Mouse (Mus musculus) forebrain, postnatal 0 days (tissue): ENCODE results near the gene Taf4. TPM values are rescaled to one million over a fixed set of nuclear protein-coding genes. Genes with fewer than 3 reads are reported as not detected.
A peak's percentile ranks its signal among the peaks of the same experiment; 100 is the strongest.

Experiments
- ATAC-seq: fragments of 200-750 bp; cut with Nextera tagmentation; 2 replicates; pipeline ENCODE4 v1.8.0; 2017; ENCODE audit warnings: mild to moderate bottlenecking, moderate library complexity
- DNase-seq: peaks from one replicate; pipeline ENCODE4 v3.0.0-alpha.2; 2015
- H3K27ac ChIP-seq: fragments of 300-500 bp; sonication (generic); 2 replicates; pipeline ENCODE4 v1.5.1; 2014; ENCODE audit warnings: low read depth, mild to moderate bottlenecking, antibody characterized with exemption, low read length, moderate library complexity, mixed read lengths
- H3K27me3 ChIP-seq: fragments of 300-500 bp; sonication (generic); 2 replicates; pipeline ENCODE4 v1.6.1; 2014; ENCODE audit warnings: mild to moderate bottlenecking, low read length, mixed read lengths; ENCODE audit not compliant: insufficient read depth
- H3K36me3 ChIP-seq: fragments of 300-500 bp; sonication (generic); 2 replicates; pipeline ENCODE4 v1.6.1; 2014; ENCODE audit warnings: mild to moderate bottlenecking, moderate library complexity; ENCODE audit not compliant: insufficient read depth
- H3K4me1 ChIP-seq: fragments of 300-500 bp; sonication (generic); 2 replicates; pipeline ENCODE4 v1.6.1; 2014; ENCODE audit warnings: antibody characterized with exemption; ENCODE audit not compliant: insufficient read depth
- H3K4me2 ChIP-seq: fragments of 300-500 bp; sonication (generic); 2 replicates; pipeline ENCODE4 v1.6.1; 2014; ENCODE audit warnings: low read depth, mild to moderate bottlenecking, moderate library complexity
- H3K4me3 ChIP-seq: fragments of 300-500 bp; sonication (generic); 2 replicates; pipeline ENCODE4 v1.5.1; 2014; ENCODE audit warnings: low read depth, low read length, mixed read lengths
- H3K9ac ChIP-seq: fragments of 300-500 bp; sonication (generic); 2 replicates; pipeline ENCODE4 v1.6.1; 2014; ENCODE audit warnings: mild to moderate bottlenecking
- H3K9me3 ChIP-seq: fragments of 300-500 bp; sonication (generic); 2 replicates; pipeline ENCODE4 v1.6.1; 2016; ENCODE audit warnings: low read length
- CTCF ChIP-seq: sonication (generic); IDR thresholded peaks from 2 replicates; pipeline ENCODE4 v1.5.1; 2016; ENCODE audit warnings: antibody characterized with exemption, control low read depth, low read depth
- WGBS: fragments of 180-500 bp; shearing (Covaris S2); extraction: QIAGEN DNeasy Blood & Tissue Kit; methylation state at CpG from one replicate; pipeline ENCODE4 v1.1.7; 2014; 5-methylcytosine and 5-hydroxymethylcytosine counted together
- polyA plus RNA-seq: library from polyadenylated mRNA; unstranded; fragments of >200 nt; fragmentation: Nextera tagmentation; extraction: Ambion mirVana; gene quantifications from 2 replicates; pipeline ENCODE4 v1.2.1, GENCODE M21; 2015
- total RNA-seq: library from RNA; depleted of rRNA; stranded (reverse); fragments of >200 nt; gene quantifications from 2 replicates; pipeline ENCODE4 v1.2.3, GENCODE M21; 2014

Taf4 gene
- total and polyA plus RNA-seq, 2 experiments from 2014 or later, result 2.4 to 12.5 TPM

GRCm38 (mm10) chr2:179945051-179945450 lies 31.4 kb downstream of the Taf4 start:
- 42% methylated on average over 4 of the region's 4 CpGs for WGBS

DNA sequence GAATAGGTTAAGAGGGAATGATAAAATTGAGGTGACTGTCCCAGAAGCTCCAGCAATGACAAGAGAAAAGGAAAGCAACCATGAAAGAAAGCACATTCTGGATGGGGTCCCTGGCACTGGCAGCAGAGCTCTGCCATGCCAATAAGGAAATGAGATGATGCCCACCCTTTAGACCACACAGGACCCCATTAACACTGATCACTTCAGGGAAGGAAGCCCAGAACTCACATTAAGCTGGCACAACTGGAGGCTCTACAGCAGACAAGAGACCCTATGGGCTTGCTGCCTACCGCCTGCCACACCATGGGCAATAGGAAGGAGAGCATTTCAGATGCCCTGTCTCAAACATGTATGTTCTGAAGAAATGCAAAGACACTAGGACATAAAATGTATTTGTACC lies 34.8 kb downstream of the Taf4 start:
- no peak for TF ChIP-seq CTCF
- ATAC-seq, result no peak
- H3K9ac ChIP-seq, result no peak overlapping the region
- WGBS, result 75% methylated on average over 1 of the region's 1 CpGs
- no peak overlapping the region for H3K4me3 ChIP-seq
- no peaks in the 10 kb centered on the region for H3K27me3 ChIP-seq
- peak; percentile 32 for DNase-seq
- H3K9me3 ChIP-seq, result no peaks in the 10 kb centered on the region
- no peak overlapping the region for H3K4me2 ChIP-seq
- H3K36me3 ChIP-seq, result peaks cover 6% of the 10 kb centered on the region; the same call in 1 of the 2 replicates
- H3K4me1 ChIP-seq, result no peaks in the 10 kb centered on the region; the same call in 1 of the 2 replicates
- no peak overlapping the region for H3K27ac ChIP-seq

More at GRCm38 (mm10) chr2:179945051-179945450, 31.4 kb downstream of the Taf4 start:
- Histone ChIP-seq H3K4me3 (no peak overlapping the region), H3K4me2 (no peak overlapping the region), H3K9ac (no peak overlapping the region), H3K27ac (no peak overlapping the region), H3K36me3 (no peaks in the 10 kb centered on the region), H3K27me3 (no peaks in the 10 kb centered on the region), H3K9me3 (no peaks in the 10 kb centered on the region), H3K4me1 (no peaks in the 10 kb centered on the region)
- TF ChIP-seq CTCF, result no peak
- DNase-seq, result no peak
- no peak for ATAC-seq

- TF ChIP-seq CTCF, result no peak
- H3K36me3 ChIP-seq, result peaks cover 21% of the 10 kb centered on the region
- 85% methylated on average over 4 of the region's 4 CpGs for WGBS
- no peak overlapping the region for H3K4me2 ChIP-seq
- H3K9me3 ChIP-seq, result no peaks in the 10 kb centered on the region
- H3K4me3 ChIP-seq, result no peak overlapping the region
- H3K27me3 ChIP-seq, result no peaks in the 10 kb centered on the region
- no peaks in the 10 kb centered on the region; the same call in 1 of the 2 replicates for H3K4me1 ChIP-seq
- H3K27ac ChIP-seq, result no peak overlapping the region
- ATAC-seq, result no peak
- H3K9ac ChIP-seq, result no peak overlapping the region
- DNase-seq, result no peak
Observed at GRCm38 (mm10) chr2:179937091-179937490, 39.4 kb downstream of the Taf4 start.

GRCm38 (mm10) chr2:179934165-179934564 lies 42.3 kb downstream of the Taf4 start:
- H3K27ac ChIP-seq, result no peak overlapping the region
- H3K4me3 ChIP-seq, result no peak overlapping the region
- H3K27me3 ChIP-seq, result no peaks in the 10 kb centered on the region
- no peak for DNase-seq
- peaks cover 48% of the 10 kb centered on the region for H3K36me3 ChIP-seq
- WGBS, result 86% methylated on average over 3 of the region's 3 CpGs
- H3K4me1 ChIP-seq, result no peaks in the 10 kb centered on the region
- ATAC-seq, result no peak
- no peak overlapping the region for H3K9ac ChIP-seq
- no peaks in the 10 kb centered on the region for H3K9me3 ChIP-seq
- TF ChIP-seq CTCF, result no peak
- no peak overlapping the region for H3K4me2 ChIP-seq

- ATAC-seq (no peak), DNase-seq (no peak)
- WGBS, result 87% methylated on average over 16 of the region's 16 CpGs
- H3K9me3 ChIP-seq, result no peaks in the 10 kb centered on the region
- peaks cover 50% of the 10 kb centered on the region for H3K36me3 ChIP-seq
- no peak overlapping the region for H3K9ac ChIP-seq
- no peaks in the 10 kb centered on the region for H3K27me3 ChIP-seq
- H3K4me3 ChIP-seq, result no peak overlapping the region
- no peak for TF ChIP-seq CTCF
- no peak overlapping the region for H3K4me2 ChIP-seq
- H3K4me1 ChIP-seq, result no peaks in the 10 kb centered on the region
- no peak overlapping the region for H3K27ac ChIP-seq
Observed at GRCm38 (mm10) chr2:179931741-179932140, 44.7 kb downstream of the Taf4 start.

GRCm38 (mm10) chr2:179929166-179929565 lies 47.3 kb downstream of the Taf4 start:
- H3K4me1 ChIP-seq, result no peaks in the 10 kb centered on the region
- no peak overlapping the region for H3K27ac ChIP-seq
- H3K9ac ChIP-seq, result no peak overlapping the region
- 95% methylated on average over 13 of the region's 13 CpGs for WGBS
- TF ChIP-seq CTCF, result no peak
- no peak overlapping the region for H3K4me3 ChIP-seq
- no peak overlapping the region for H3K4me2 ChIP-seq
- H3K9me3 ChIP-seq, result no peaks in the 10 kb centered on the region
- peaks cover 48% of the 10 kb centered on the region for H3K36me3 ChIP-seq
- no peak for DNase-seq
- ATAC-seq, result no peak
- H3K27me3 ChIP-seq, result no peaks in the 10 kb centered on the region

- H3K27ac ChIP-seq, result no peak overlapping the region
- H3K9ac ChIP-seq, result no peak overlapping the region
- H3K9me3 ChIP-seq, result no peaks in the 10 kb centered on the region
- WGBS, result 89% methylated on average over 6 of the region's 6 CpGs
- no peak for TF ChIP-seq CTCF
- H3K4me1 ChIP-seq, result no peaks in the 10 kb centered on the region
- ATAC-seq, result no peak
- H3K4me2 ChIP-seq, result no peak overlapping the region
- no peak overlapping the region for H3K4me3 ChIP-seq
- H3K36me3 ChIP-seq, result peaks cover 57% of the 10 kb centered on the region
- H3K27me3 ChIP-seq, result no peaks in the 10 kb centered on the region
- DNase-seq, result no peak
Observed at GRCm38 (mm10) chr2:179924038-179924437, 52.4 kb downstream of the Taf4 start.
